Mouse (Mus musculus): Measurements from ENCODE around the gene Tm7sf3. TPM values are rescaled to one million over a fixed set of nuclear protein-coding genes. Genes with fewer than 3 reads are reported as not detected.

Tm7sf3 gene
- total and polyA plus RNA-seq, 3 experiments = 18.3 to 27.1 TPM; not detected in 1

- H3K9ac ChIP-seq (ENCODE audit: control insufficient read depth, low read depth, low read length, poor library complexity, severe bottlenecking) = no peak overlapping the region
- no peaks in the 10 kb centered on the region for H3K4me1 ChIP-seq (ENCODE audit: control insufficient read depth in 1 of 2, insufficient read depth in 2 of 2, low read length in 2 of 2)
- DNase-seq (ENCODE audit: low read depth, low spot score) = no peak
- H3K79me2 ChIP-seq (ENCODE audit: control insufficient read depth, insufficient read depth, low read length, poor library complexity) = no peaks in the 10 kb centered on the region
- no peaks in the 10 kb centered on the region for H3K36me3 ChIP-seq (ENCODE audit: control insufficient read depth in 1 of 2, insufficient read depth in 2 of 2, low read length in 2 of 2)
- no peak for TF ChIP-seq KAT2A (conservative IDR thresholded peaks at IDR 0.05; ENCODE audit: low read depth, low read length)
- no peak for TF ChIP-seq MXI1 (IDR thresholded peaks at IDR 0.05; ENCODE audit: low read depth, low read length)
- no peak for TF ChIP-seq MYB (IDR thresholded peaks at IDR 0.05; ENCODE audit: low read depth, low read length)
- no peak for TF ChIP-seq BHLHE40 (IDR thresholded peaks at IDR 0.05; ENCODE audit: borderline replicate concordance, low read depth, low read length)
- no peak for TF ChIP-seq GATA1 (IDR thresholded peaks at IDR 0.05; ENCODE audit: low read depth, low read length)
- TF ChIP-seq ETS1 (IDR thresholded peaks at IDR 0.05; ENCODE audit: low read depth, low read length) = no peak
- no peak for TF ChIP-seq ZKSCAN1 (IDR thresholded peaks at IDR 0.05; ENCODE audit: low read depth, low read length)
- no peak for TF ChIP-seq MYC (IDR thresholded peaks at IDR 0.05; ENCODE audit: low read depth, low read length)
- no peak for TF ChIP-seq POLR2AphosphoS2 (IDR thresholded peaks at IDR 0.05; ENCODE audit: low read length)
- no peak for TF ChIP-seq ELF1 (IDR thresholded peaks at IDR 0.05; ENCODE audit: low read depth, low read length)
- no peak for TF ChIP-seq EP300 (IDR thresholded peaks at IDR 0.05; ENCODE audit: low read depth in 1 of 2, low read length in 2 of 2)
- TF ChIP-seq CHD1 (IDR thresholded peaks at IDR 0.05; ENCODE audit: low read depth, low read length) = no peak
- no peak for TF ChIP-seq TAL1 (IDR thresholded peaks at IDR 0.05; ENCODE audit: low read length)
- no peak for TF ChIP-seq NRF1 (IDR thresholded peaks at IDR 0.05; ENCODE audit: insufficient read depth, low read depth, low read length, poor library complexity, severe bottlenecking)
- no peak for TF ChIP-seq SMC3 (IDR thresholded peaks at IDR 0.05; ENCODE audit: low read depth, low read length)
- no peak for TF ChIP-seq USF1 (IDR thresholded peaks at IDR 0.05; ENCODE audit: low read depth, low read length)
- TF ChIP-seq JUND (IDR thresholded peaks at IDR 0.05; ENCODE audit: low read depth, low read length) = no peak
- TF ChIP-seq POLR2A (IDR thresholded peaks at IDR 0.05; ENCODE audit: control insufficient read depth in 1 of 2, insufficient read depth in 1 of 2, low read depth in 1 of 2, low read length in 2 of 2, poor library complexity in 1 of 2) = no peak
- no peak overlapping the region for H3K27ac ChIP-seq (ENCODE audit: control insufficient read depth, low read depth, low read length)
- H3K9me3 ChIP-seq (replicated peaks; ENCODE audit: insufficient read depth, low read length) = no peaks in the 10 kb centered on the region
- H3K4me3 ChIP-seq (ENCODE audit: control insufficient read depth in 1 of 2, insufficient read depth in 1 of 2, low read depth in 2 of 2, low read length in 2 of 2) = no peak overlapping the region
- H3K27me3 ChIP-seq (ENCODE audit: control insufficient read depth in 1 of 2, insufficient read depth in 2 of 2, low read length in 2 of 2) = no peaks in the 10 kb centered on the region
Observed at GRCm38 (mm10) chr6:146661655-146662054, 19.0 kb upstream of the Tm7sf3 start.

DNA sequence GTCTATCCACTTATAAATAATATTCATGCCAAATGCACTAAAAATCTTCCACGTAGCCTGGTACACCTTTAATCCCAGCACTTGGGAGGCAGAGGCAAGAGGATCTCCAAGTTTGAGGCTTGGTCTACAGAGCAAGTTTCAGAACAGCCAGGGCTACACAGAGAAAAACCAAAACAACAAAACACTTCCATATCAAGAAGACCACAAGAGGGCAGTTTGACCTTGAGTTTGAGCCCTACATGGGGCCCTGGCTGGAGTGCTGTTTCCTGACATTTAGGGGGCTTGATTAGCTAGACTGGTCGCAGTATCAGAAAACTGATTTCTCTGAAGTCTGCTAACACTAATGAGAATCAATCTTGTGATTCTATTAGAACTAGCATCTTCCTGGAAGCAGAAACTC is 18.0 kb upstream of the Tm7sf3 start:
- no peak overlapping the region for H3K9ac ChIP-seq (ENCODE audit: control insufficient read depth, low read depth, low read length, poor library complexity, severe bottlenecking)
- DNase-seq (ENCODE audit: low read depth, low spot score) = peak; percentile 57
- no peaks in the 10 kb centered on the region for H3K27me3 ChIP-seq (ENCODE audit: control insufficient read depth in 1 of 2, insufficient read depth in 2 of 2, low read length in 2 of 2)
- H3K36me3 ChIP-seq (ENCODE audit: control insufficient read depth in 1 of 2, insufficient read depth in 2 of 2, low read length in 2 of 2) = no peaks in the 10 kb centered on the region
- no peaks in the 10 kb centered on the region for H3K79me2 ChIP-seq (ENCODE audit: control insufficient read depth, insufficient read depth, low read length, poor library complexity)
- H3K27ac ChIP-seq (ENCODE audit: control insufficient read depth, low read depth, low read length) = no peak overlapping the region
- no peaks in the 10 kb centered on the region for H3K9me3 ChIP-seq (replicated peaks; ENCODE audit: insufficient read depth, low read length)
- no peak for TF ChIP-seq POLR2A (IDR thresholded peaks at IDR 0.05; ENCODE audit: control insufficient read depth in 1 of 2, insufficient read depth in 1 of 2, low read depth in 1 of 2, low read length in 2 of 2, poor library complexity in 1 of 2)
- no peak for TF ChIP-seq USF2 (IDR thresholded peaks at IDR 0.05; ENCODE audit: borderline replicate concordance in 1 of 2, insufficient read depth in 1 of 2, low read depth in 1 of 2, low read length in 2 of 2)
- no peak for TF ChIP-seq MYB (IDR thresholded peaks at IDR 0.05; ENCODE audit: low read depth, low read length)
- peak in 2 of 3 experiments; percentile 46 to 70; a peak in 5 of 6 replicates for TF ChIP-seq CTCF (IDR thresholded peaks at IDR 0.05 in 2 of 3, conservative IDR thresholded peaks at IDR 0.05 in 1 of 3; ENCODE audit: control insufficient read depth in 1 of 3, insufficient read depth in 1 of 3, low read depth in 2 of 3, low read length in 3 of 3, poor library complexity in 1 of 3, severe bottlenecking in 1 of 3)
- no peak for TF ChIP-seq BHLHE40 (IDR thresholded peaks at IDR 0.05; ENCODE audit: borderline replicate concordance, low read depth, low read length)
- no peak for TF ChIP-seq CHD1 (IDR thresholded peaks at IDR 0.05; ENCODE audit: low read depth, low read length)
- no peak for TF ChIP-seq TCF12 (IDR thresholded peaks at IDR 0.05; ENCODE audit: low read depth, low read length)
- TF ChIP-seq ETS1 (IDR thresholded peaks at IDR 0.05; ENCODE audit: low read depth, low read length) = no peak
- TF ChIP-seq ZC3H11A (IDR thresholded peaks at IDR 0.05; ENCODE audit: low read depth, low read length) = peak; percentile 71
- TF ChIP-seq SMC3 (IDR thresholded peaks at IDR 0.05; ENCODE audit: low read depth, low read length) = peak; percentile 66
- no peak for TF ChIP-seq ZNF384 (IDR thresholded peaks at IDR 0.05; ENCODE audit: low read depth, low read length)
- no peak for TF ChIP-seq MYC (IDR thresholded peaks at IDR 0.05; ENCODE audit: low read depth, low read length)
- no peak for TF ChIP-seq KAT2A (conservative IDR thresholded peaks at IDR 0.05; ENCODE audit: low read depth, low read length)
- TF ChIP-seq JUND (IDR thresholded peaks at IDR 0.05; ENCODE audit: low read depth, low read length) = no peak
- TF ChIP-seq ZMIZ1 (IDR thresholded peaks at IDR 0.05; ENCODE audit: low read depth, low read length) = no peak
- TF ChIP-seq RAD21 (IDR thresholded peaks at IDR 0.05; ENCODE audit: low read depth, low read length) = peak; percentile 81
- peaks cover 0 to 3% of the 10 kb centered on the region in 2 experiments; a peak in 1 of 4 replicates for H3K4me1 ChIP-seq (ENCODE audit: control insufficient read depth in 1 of 2, insufficient read depth in 2 of 2, low read length in 2 of 2)
- H3K4me3 ChIP-seq (ENCODE audit: control insufficient read depth in 1 of 2, insufficient read depth in 1 of 2, low read depth in 2 of 2, low read length in 2 of 2) = no peak overlapping the region
